Mouse (Mus musculus): ENCODE results near the gene Lpp.

- TF ChIP-seq FLI1 (IDR thresholded peaks at IDR 0.05; ENCODE audit: low read length) (no peak), GATA1 (IDR thresholded peaks at IDR 0.05; ENCODE audit: borderline replicate concordance, low read length) (no peak)
Measured at GRCm38 (mm10) chr16:24912381-24912780, 519.1 kb downstream of the Lpp start.

Measured in megakaryocyte, embryonic 14.5 days (primary cell).